Mouse (Mus musculus) ES-E14 (cell line): ENCODE data around the gene Lingo4.
A peak's percentile ranks its signal among the peaks of the same experiment; 100 is the strongest.

Source experiments
- HCFC1 ChIP-seq: IDR thresholded peaks from 2 replicates; pipeline ENCODE4 v1.6.1; 2012; ENCODE audit warnings: low read length, inconsistent platforms, borderline replicate concordance; ENCODE audit not compliant: insufficient read depth
- MAFK ChIP-seq: IDR thresholded peaks from 2 replicates; pipeline ENCODE4 v1.6.1; 2014; ENCODE audit warnings: mild to moderate bottlenecking, low read depth, low read length, inconsistent platforms; ENCODE audit not compliant: insufficient read depth
- ZC3H11A ChIP-seq: IDR thresholded peaks from 2 replicates; pipeline ENCODE4 v1.6.1; 2012; ENCODE audit warnings: low read depth, mild to moderate bottlenecking, inconsistent platforms, low read length, borderline replicate concordance
- ZNF384 ChIP-seq: IDR thresholded peaks from 2 replicates; pipeline ENCODE4 v1.6.1; 2012; ENCODE audit warnings: low read depth, low read length, inconsistent platforms

GRCm38 (mm10) chr3:94442951-94443596, 44.8 kb downstream of the Lingo4 start, which contains the start of gene Mrpl9:
- peak; percentile 98 for TF ChIP-seq ZNF384
- 0 out of 2 replicates have a peak, but pooled peaks have one; percentile 9 for TF ChIP-seq ZC3H11A
- TF ChIP-seq MAFK = no peak
- peak; percentile 71; the same call in 1 of the 2 replicates for TF ChIP-seq HCFC1
